Mouse (Mus musculus) liver, postnatal 0 days (tissue): ENCODE measurements around the gene Cacng6.

Source experiments
- CTCF ChIP-seq: sonication (generic); IDR thresholded peaks from 2 replicates; pipeline ENCODE4 v1.5.1; 2016; ENCODE audit warnings: antibody characterized with exemption, low read depth
- EP300 ChIP-seq: IDR thresholded peaks from 2 replicates; pipeline ENCODE4 v1.6.1; 2016; ENCODE audit warnings: antibody characterized with exemption, low read depth, mild to moderate bottlenecking

DNA sequence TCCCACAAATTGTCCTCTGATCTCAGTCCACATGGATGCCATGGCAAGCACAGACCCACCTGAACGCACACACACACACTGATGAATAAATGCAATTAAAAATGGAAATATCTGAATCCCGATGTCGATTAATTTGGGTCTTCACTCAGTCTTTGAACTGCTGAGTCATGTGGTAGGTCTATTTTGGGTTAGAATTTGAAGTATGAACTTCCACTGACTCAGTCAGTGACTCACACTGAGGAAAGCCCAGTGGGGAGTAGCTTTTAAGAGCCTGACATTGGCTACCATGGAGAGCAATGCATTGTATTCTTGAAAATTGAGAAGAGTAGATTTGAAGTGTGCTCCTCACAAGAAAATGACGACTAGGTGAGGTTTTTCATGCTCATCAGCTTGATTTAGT is 23.0 kb downstream of the Cacng6 start:
- TF ChIP-seq CTCF (no peak), EP300 (no peak)
